25 mouse cellular contexts compared by ENCODE assay signal in genomic region chr3:108129804-108130203, GRCm38 (mm10). TPM values are rescaled to one million over a fixed set of nuclear protein-coding genes. Genes with fewer than 3 reads are reported as not detected.
DNase-seq lines count a peak whose midpoint lies in the region; ATAC-seq and TF ChIP-seq lines count a peak whose summit lies in the region.
"Had no signal": no experiment of that assay in that cellular context is flagged by ENCODE, and none has a peak within 500 bp of the region (broad histone marks: within the 10 kb centered on the region; RNA-seq: fewer than 3 reads in every experiment).

No protein-coding gene starts in this region.

- H3K4me2 ChIP-seq in liver, embryonic 11.5 days, result peak overlapping the region; percentile 56
- peak overlapping the region; percentile 59 for H3K4me2 ChIP-seq in liver, embryonic 14.5 days (ENCODE audit: low read depth)
- H3K4me2 ChIP-seq: embryonic facial prominence, embryonic 15.5 days; heart, embryonic 13.5 days; hindbrain, embryonic 13.5 days had no signal

- peak; percentile 56 for TF ChIP-seq EP300 in liver, embryonic 14.5 days (IDR thresholded peaks at IDR 0.05; ENCODE audit: low read depth)

- peak overlapping the region; percentile 82 for H3K27ac ChIP-seq in liver, embryonic 11.5 days (ENCODE audit: low read depth, low read length)
- H3K27ac ChIP-seq in liver, embryonic 14.5 days, result peak overlapping the region; percentile 77
- H3K27ac ChIP-seq: embryonic facial prominence, embryonic 15.5 days; heart, embryonic 13.5 days; hindbrain, embryonic 13.5 days had no signal

- H3K36me3 ChIP-seq in liver, embryonic 11.5 days (ENCODE audit: control insufficient read depth, insufficient read depth, low read length), result no peaks in the 10 kb centered on the region
- no peaks in the 10 kb centered on the region for H3K36me3 ChIP-seq in liver, embryonic 14.5 days (replicated peaks; ENCODE audit: control insufficient read depth, insufficient read depth, low read depth)
- H3K36me3 ChIP-seq: embryonic facial prominence, embryonic 15.5 days; heart, embryonic 13.5 days; hindbrain, embryonic 13.5 days had no signal

- no peak for DNase-seq in liver, embryonic 11.5 days (ENCODE audit: low spot score)
- DNase-seq in liver, result no peak
- DNase-seq in c-Kit-positive CD71-positive TER-119-positive erythroid progenitor cells, embryonic 14.5 days (ENCODE audit: low spot score), result peak; percentile 48
- peak; percentile 31 to 41 (median 37) for DNase-seq in liver, embryonic 14.5 days (ENCODE audit: low read depth in 3 of 3, low spot score in 3 of 3)
- DNase-seq in frontal cortex, postnatal 14 days (ENCODE audit: low spot score in 2 of 2), result no peak
- no peak for DNase-seq in gastrocnemius, postnatal 14 days
- DNase-seq: adrenal gland, adult 8-10 months; adrenal gland, postnatal 36 days; cerebellum, adult 11 months; cerebellum, adult 8-10 months; cerebellum, postnatal 14 days; embryo, embryonic 11 days; gastrocnemius, postnatal 10 days; heart, postnatal 36 days had no signal

- H3K9ac ChIP-seq in liver, embryonic 11.5 days (ENCODE audit: low read depth, low read length), result no peak overlapping the region
- peak overlapping the region; percentile 57 for H3K9ac ChIP-seq in liver, embryonic 14.5 days (replicated peaks)
- H3K9ac ChIP-seq: embryonic facial prominence, embryonic 15.5 days; heart, embryonic 13.5 days; hindbrain, embryonic 13.5 days had no signal

- no peak overlapping the region for H3K4me3 ChIP-seq in liver, embryonic 11.5 days (ENCODE audit: low read depth, low read length)
- H3K4me3 ChIP-seq in liver, embryonic 14.5 days (ENCODE audit: insufficient read depth in 1 of 2, low read depth in 2 of 2, low read length in 2 of 2), result no peak overlapping the region
- H3K4me3 ChIP-seq: embryonic facial prominence, embryonic 15.5 days; heart, embryonic 13.5 days; hindbrain, embryonic 13.5 days had no signal

- peaks cover 50% of the 10 kb centered on the region for H3K4me1 ChIP-seq in liver, embryonic 11.5 days (replicated peaks; ENCODE audit: control insufficient read depth, insufficient read depth, low read length)
- H3K4me1 ChIP-seq in liver, embryonic 14.5 days (replicated peaks; ENCODE audit: control insufficient read depth in 2 of 2, insufficient read depth in 2 of 2, low read length in 1 of 2), result peaks cover 50 to 59% of the 10 kb centered on the region in 2 experiments

- intact Hi-C loops in gastrocnemius, postnatal 14 days (cut with DNase I; ENCODE audit: low total_unique reads), result no loop called here

- H3K9me3 ChIP-seq in liver, embryonic 11.5 days (ENCODE audit: control insufficient read depth, low read length), result no peaks in the 10 kb centered on the region
- H3K9me3 ChIP-seq in liver, embryonic 14.5 days (ENCODE audit: control insufficient read depth, low read length), result no peaks in the 10 kb centered on the region
- H3K9me3 ChIP-seq: embryonic facial prominence, embryonic 15.5 days; heart, embryonic 13.5 days; hindbrain, embryonic 13.5 days had no signal

- 59% methylated on average over 4 of the region's 4 CpGs for WGBS in liver, embryonic 11.5 days
- 21% methylated on average over 4 of the region's 4 CpGs for WGBS in liver, embryonic 14.5 days (ENCODE audit: insufficient replicate concordance)

- H3K27me3 ChIP-seq in liver, embryonic 11.5 days (replicated peaks; ENCODE audit: control insufficient read depth, insufficient read depth, low read length), result no peaks in the 10 kb centered on the region
- H3K27me3 ChIP-seq in liver, embryonic 14.5 days (ENCODE audit: control insufficient read depth, insufficient read depth, low read length), result no peaks in the 10 kb centered on the region
- H3K27me3 ChIP-seq: CH12.LX; embryonic facial prominence, embryonic 15.5 days; heart, embryonic 13.5 days; hindbrain, embryonic 13.5 days had no signal

- TF ChIP-seq CTCF in liver, embryonic 14.5 days (IDR thresholded peaks at IDR 0.05; ENCODE audit: low read depth), result no peak

- ATAC-seq in liver, embryonic 11.5 days (replicated peaks; ENCODE audit: low FRiP score), result peak; percentile 79
- ATAC-seq in liver, embryonic 14.5 days (ENCODE audit: insufficient read depth), result peak; percentile 88
- peak; percentile 66 for ATAC-seq in megakaryocyte progenitor cell, adult 5-6 weeks (replicated peaks; ENCODE audit: poor library complexity)
- ATAC-seq in inflammation-experienced regulatory T-cells, adult 6 months, result no peak
- ATAC-seq: forebrain, embryonic 14.5 days; intestine, embryonic 16.5 days had no signal

RNA-seq across cellular contexts. Expression of gene Gnai3, which starts 16.1 kb away (rescaled TPM):
- polyA plus RNA-seq in liver, embryonic 11.5 days (2014; fragmentation: Nextera tagmentation; extraction: Ambion mirVana), result 146 and 170 TPM in 2 replicates
- 18.4 and 28.7 TPM in 2 replicates for polyA plus RNA-seq in liver, embryonic 14.5 days (2012; rRNA removed)
- polyA plus RNA-seq in liver, embryonic 14.5 days (2014; fragmentation: Nextera tagmentation; extraction: Ambion mirVana), result 57.4 and 58.0 TPM in 2 replicates
- 143 and 147 TPM in 2 replicates for total RNA-seq in megakaryocyte progenitor cell, adult 5-6 weeks (2015)
- 167 TPM in 2 replicates for total RNA-seq in megakaryocyte progenitor cell, adult 5-6 weeks (2017)
- polyA plus RNA-seq in inflammation-experienced regulatory T-cells, adult 6 months (2017; shearing (Covaris generic)), result 100 to 1,000 TPM in 1 of 3 experiments, 10 to 100 TPM in 2; 90.7 to 140 (median 97.6) TPM
- total RNA-seq in gastrocnemius, postnatal 14 days (2021), result 10 to 100 TPM; 17.7 to 22.6 TPM

RNA-seq across cellular contexts. Expression of gene Gpr61, which starts 24.9 kb away (rescaled TPM):
- polyA plus RNA-seq in liver, embryonic 11.5 days (2014; fragmentation: Nextera tagmentation; extraction: Ambion mirVana), result 0.07 TPM in 1 of 2 replicates, not detected in the other
- not detected in 2 replicates for polyA plus RNA-seq in liver, embryonic 14.5 days (2012; rRNA removed)
- 0.04 TPM in 1 of 2 replicates, not detected in the other for polyA plus RNA-seq in liver, embryonic 14.5 days (2014; fragmentation: Nextera tagmentation; extraction: Ambion mirVana)
- not detected in 2 replicates for total RNA-seq in megakaryocyte progenitor cell, adult 5-6 weeks (2015)
- total RNA-seq in megakaryocyte progenitor cell, adult 5-6 weeks (2017), result not detected in 2 replicates
- polyA plus RNA-seq in inflammation-experienced regulatory T-cells, adult 6 months (2017; shearing (Covaris generic)), result not detected
- under 1 TPM in 1 of 2 experiments, not detected in 1; 0.18 TPM for total RNA-seq in gastrocnemius, postnatal 14 days (2021)
- total RNA-seq: CH12.LX; common myeloid progenitor, adult 5-6 weeks; heart, adult 8-10 months; heart, postnatal 36 days had no signal
- polyA plus RNA-seq: gonadal fat pad, adult 2 months; heart, embryonic 13.5 days had no signal

RNA-seq across cellular contexts. Expression of gene Gnat2, which starts 37.2 kb away (rescaled TPM):
- polyA plus RNA-seq in liver, embryonic 11.5 days (2014; fragmentation: Nextera tagmentation; extraction: Ambion mirVana), result 4.2 and 5.4 TPM in 2 replicates
- 0.60 and 1.4 TPM in 2 replicates for polyA plus RNA-seq in liver, embryonic 14.5 days (2012; rRNA removed)
- 1.8 and 2.5 TPM in 2 replicates for polyA plus RNA-seq in liver, embryonic 14.5 days (2014; fragmentation: Nextera tagmentation; extraction: Ambion mirVana)
- 0.72 and 1.8 TPM in 2 replicates for total RNA-seq in megakaryocyte progenitor cell, adult 5-6 weeks (2015)
- 1.0 and 2.0 TPM in 2 replicates for total RNA-seq in megakaryocyte progenitor cell, adult 5-6 weeks (2017)
- polyA plus RNA-seq in inflammation-experienced regulatory T-cells, adult 6 months (2017; shearing (Covaris generic)), result not detected
- total RNA-seq in gastrocnemius, postnatal 14 days (2021), result under 1 TPM in 1 of 2 experiments, not detected in 1; 0.23 TPM
- total RNA-seq: heart, postnatal 36 days had no signal

RNA-seq across cellular contexts. Expression of gene Ampd2, which starts 43.4 kb away (rescaled TPM):
- 119 and 123 TPM in 2 replicates for polyA plus RNA-seq in liver, embryonic 11.5 days (2014; fragmentation: Nextera tagmentation; extraction: Ambion mirVana)
- 40.9 and 49.6 TPM in 2 replicates for polyA plus RNA-seq in liver, embryonic 14.5 days (2012; rRNA removed)
- 34.3 and 37.8 TPM in 2 replicates for polyA plus RNA-seq in liver, embryonic 14.5 days (2014; fragmentation: Nextera tagmentation; extraction: Ambion mirVana)
- total RNA-seq in megakaryocyte progenitor cell, adult 5-6 weeks (2015), result 52.9 and 63.6 TPM in 2 replicates
- total RNA-seq in megakaryocyte progenitor cell, adult 5-6 weeks (2017), result 33.9 and 48.4 TPM in 2 replicates
- 10 to 100 TPM; 15.6 to 26.4 (median 18.1) TPM for polyA plus RNA-seq in inflammation-experienced regulatory T-cells, adult 6 months (2017; shearing (Covaris generic))
- 1 to 10 TPM; 4.8 to 7.2 TPM for total RNA-seq in gastrocnemius, postnatal 14 days (2021)

RNA-seq across cellular contexts. Expression of gene Amigo1, which starts 56.3 kb away (rescaled TPM):
- 0.88 and 1.5 TPM in 2 replicates for polyA plus RNA-seq in liver, embryonic 11.5 days (2014; fragmentation: Nextera tagmentation; extraction: Ambion mirVana)
- 0.45 and 0.60 TPM in 2 replicates for polyA plus RNA-seq in liver, embryonic 14.5 days (2012; rRNA removed)
- 0.49 and 0.56 TPM in 2 replicates for polyA plus RNA-seq in liver, embryonic 14.5 days (2014; fragmentation: Nextera tagmentation; extraction: Ambion mirVana)
- total RNA-seq in megakaryocyte progenitor cell, adult 5-6 weeks (2015), result 1.3 and 1.8 TPM in 2 replicates
- total RNA-seq in megakaryocyte progenitor cell, adult 5-6 weeks (2017), result 2.3 and 3.6 TPM in 2 replicates
- polyA plus RNA-seq in inflammation-experienced regulatory T-cells, adult 6 months (2017; shearing (Covaris generic)), result under 1 TPM; 0.33 to 0.53 (median 0.51) TPM
- total RNA-seq in gastrocnemius, postnatal 14 days (2021), result 10 to 100 TPM; 23.9 to 31.1 TPM

Comparison
In these comparisons a context has a peak if more than half of its experiments do, and no peak if none do; other contexts are left out.
1. DNase-seq: peak in c-Kit-positive CD71-positive TER-119-positive erythroid progenitor cells, embryonic 14.5 days (single experiment) and liver, embryonic 14.5 days (3 of 3); none in liver, embryonic 11.5 days (single experiment), liver (single experiment), frontal cortex, postnatal 14 days (0 of 2) and gastrocnemius, postnatal 14 days (single experiment).